Mouse (Mus musculus) megakaryocyte, embryonic 14.5 days (primary cell): ENCODE results near the gene 2210011C24Rik.

Experiments used
- FLI1 ChIP-seq: IDR thresholded peaks from 2 replicates; pipeline ENCODE4 v1.6.1; 2012; ENCODE audit warnings: low read length, inconsistent platforms, mixed read lengths
- GATA1 ChIP-seq: IDR thresholded peaks from 3 replicates; pipeline ENCODE4 v1.6.1; 2012; ENCODE audit warnings: mixed read lengths, low read length, inconsistent platforms, borderline replicate concordance

DNA sequence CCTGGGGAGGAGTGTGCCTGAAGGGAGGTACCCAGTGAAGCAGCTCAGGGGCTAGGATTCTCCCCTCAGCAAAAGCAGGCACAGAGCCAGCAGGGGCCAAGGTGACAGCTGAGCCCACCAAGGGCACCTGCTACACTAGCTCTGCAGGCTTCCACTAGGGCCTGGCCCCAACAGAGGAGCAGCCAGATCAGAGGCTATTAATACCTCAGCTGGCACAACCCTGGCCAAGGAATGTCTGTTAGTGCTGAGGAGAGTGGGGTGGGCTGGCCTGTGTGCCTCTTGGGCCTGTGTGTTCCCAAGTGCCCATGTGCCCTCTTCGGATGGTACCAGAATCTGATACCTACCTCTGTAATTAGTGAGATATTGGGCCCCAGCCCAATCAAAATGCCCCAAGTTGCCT lies 31.7 kb downstream of the 2210011C24Rik start:
- no peak for TF ChIP-seq GATA1
- no peak for TF ChIP-seq FLI1
